Mouse (Mus musculus) gastrocnemius, postnatal 25 days (tissue): ENCODE results near the gene Irf2bp2. TPM values are rescaled to one million over a fixed set of nuclear protein-coding genes. Genes with fewer than 3 reads are reported as not detected.

Source experiments
- DNase-seq: peaks from one replicate; pipeline ENCODE4 v3.0.0; 2022
- long read RNA-seq, 2 experiments: library from polyadenylated mRNA; stranded (forward); transcript quantifications; one replicate each; pipeline ENCODE4 v2.0.0; 2021
- total RNA-seq, 2 experiments: library from RNA; stranded (reverse); gene quantifications; 1 replicate in 1 of 2; 2 replicates in 1 of 2; pipeline ENCODE4 v1.2.3; 2021

Gene Irf2bp2
- 10 to 100 TPM; 19.0 to 35.9 TPM for total RNA-seq
- long read RNA-seq, experiment 1, full-length matches to known transcripts = 10 of 30 reads
- long read RNA-seq, experiment 1, partial matches to known transcripts = 0 of 30 reads
- long read RNA-seq, experiment 1, other reads (novel, unspliced or antisense) = 20 of 30 reads
- long read RNA-seq, experiment 2, full-length matches to known transcripts = 13 of 25 reads
- long read RNA-seq, experiment 2, partial matches to known transcripts = 11 of 25 reads
- long read RNA-seq, experiment 2, other reads (novel, unspliced or antisense) = 1 of 25 reads

DNA sequence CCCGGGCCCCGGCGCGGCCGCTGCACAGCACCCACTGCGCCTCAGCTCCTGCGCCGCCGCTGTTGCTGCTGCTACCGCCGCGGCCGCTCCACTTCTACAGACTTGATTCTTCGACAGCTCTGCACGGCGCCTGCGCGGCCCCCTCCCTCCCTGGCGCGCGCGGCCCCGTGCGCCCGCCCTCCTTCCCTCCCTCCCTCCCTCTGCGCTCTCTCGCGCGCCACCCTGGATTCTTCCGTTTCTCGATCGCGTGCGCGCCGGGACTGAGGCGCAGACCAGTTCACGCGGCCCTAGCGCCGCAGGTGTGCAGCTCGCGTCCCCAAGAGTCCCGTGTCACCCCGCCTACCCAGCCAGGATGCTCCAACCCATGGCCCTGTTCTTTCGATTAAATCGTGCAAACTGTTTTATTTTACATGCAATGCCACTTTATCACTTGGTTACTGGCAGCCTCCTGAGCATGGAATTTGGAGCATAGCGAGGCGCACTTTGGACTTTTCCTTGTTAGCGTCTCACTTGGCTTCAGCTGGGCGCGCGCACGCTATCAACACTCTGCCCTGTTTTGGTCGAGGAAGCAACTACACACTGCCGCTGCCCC is at the start of gene Irf2bp2:
TSS of gene Irf2bp2 (minus strand) at position 98 of the 592 bp plus-strand sequence.
- DNase-seq = peak; percentile 92

DNA sequence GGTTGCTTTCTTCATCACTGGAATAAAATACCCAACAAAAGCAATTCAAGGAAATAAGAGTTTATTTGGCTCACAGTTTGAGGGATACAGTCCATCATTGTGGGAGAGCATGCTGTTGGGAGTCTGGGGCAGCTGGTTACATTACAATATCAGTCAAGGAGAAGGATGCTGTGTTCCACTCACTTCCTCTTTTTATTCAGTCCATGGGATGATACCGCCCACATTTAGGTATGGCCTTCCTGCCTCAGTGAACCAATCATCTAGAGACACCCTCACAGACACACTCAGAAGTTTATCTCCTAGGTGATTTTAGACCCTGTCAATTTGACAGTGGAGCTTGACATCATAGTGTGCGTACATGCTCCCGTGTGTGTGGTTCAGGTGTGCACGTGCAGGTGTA is 48.9 kb upstream of the Irf2bp2 start:
- DNase-seq = no peak

DNA sequence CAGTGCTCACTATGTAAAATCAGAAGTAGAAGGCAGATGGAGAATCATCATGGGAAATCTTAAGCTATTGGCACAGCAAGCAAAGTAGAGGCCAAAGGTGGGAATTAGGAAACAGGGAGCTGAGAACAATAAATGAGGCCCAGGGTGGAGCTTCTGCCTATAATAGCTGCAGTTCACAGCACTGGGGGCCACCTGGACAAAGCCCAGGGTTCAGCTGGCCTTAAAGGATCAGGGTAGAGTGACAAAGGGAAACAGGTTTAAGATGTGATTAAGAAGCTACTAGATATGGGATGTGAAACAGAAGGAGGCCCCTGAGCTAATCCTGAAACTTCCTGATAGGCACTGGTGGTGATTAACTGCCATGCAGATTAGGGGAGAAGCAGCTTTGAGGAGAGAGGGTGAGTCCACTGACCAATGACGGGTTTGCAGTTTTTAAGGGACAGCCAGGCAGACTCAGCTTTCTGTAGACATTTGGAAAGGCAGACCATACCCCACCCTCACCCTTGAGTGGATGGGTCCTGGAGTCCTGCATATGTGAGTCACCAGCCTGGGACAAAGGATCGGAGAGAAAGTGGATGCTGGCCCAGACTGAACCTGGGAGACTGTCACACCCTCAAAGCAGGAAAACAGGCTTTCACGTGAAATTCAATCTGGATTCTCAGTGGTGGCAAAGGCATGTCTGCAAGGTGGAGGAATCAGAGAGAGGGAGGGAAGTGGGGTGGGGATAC is 47.9 kb upstream of the Irf2bp2 start:
- no peak for DNase-seq

DNA sequence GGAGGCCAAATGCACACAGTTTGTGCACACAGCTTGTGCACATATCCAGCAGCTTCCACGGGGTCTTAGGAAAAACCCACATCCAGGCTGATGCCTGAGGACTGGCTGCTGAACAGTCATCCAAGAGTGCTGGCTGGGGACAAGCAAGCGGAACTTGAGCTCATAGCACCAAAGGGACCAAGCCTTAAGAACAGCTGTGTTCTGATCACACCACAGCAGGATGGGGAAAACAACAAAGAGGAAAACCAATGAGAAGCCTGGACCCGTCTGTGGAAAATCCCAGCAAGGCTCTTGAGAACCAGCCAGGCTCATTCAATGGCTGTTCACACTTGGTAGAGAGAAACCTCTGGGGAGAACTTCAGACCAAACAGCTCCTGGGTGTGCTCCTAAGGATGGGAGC is 45.4 kb upstream of the Irf2bp2 start:
- peak; percentile 79 for DNase-seq

DNA sequence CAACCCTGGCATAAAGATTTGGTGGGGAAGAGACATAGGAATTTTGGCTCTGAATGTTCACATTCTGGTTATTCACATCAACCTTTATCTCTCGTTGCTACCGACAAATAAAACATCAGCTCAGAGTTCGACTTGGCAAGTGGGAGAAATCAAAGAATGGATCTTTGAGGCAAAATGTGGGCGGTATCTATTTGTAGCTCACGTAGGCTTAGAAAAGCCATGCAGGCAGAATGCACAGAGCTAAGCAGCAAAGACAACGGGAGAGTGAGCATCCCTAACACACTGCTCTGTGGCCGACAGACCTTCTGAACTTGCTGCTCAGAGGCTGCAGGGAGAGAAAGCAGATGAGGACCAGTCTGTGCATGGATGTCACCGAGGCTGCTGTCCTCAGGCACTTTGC is 44.2 kb upstream of the Irf2bp2 start:
- DNase-seq = no peak

DNA sequence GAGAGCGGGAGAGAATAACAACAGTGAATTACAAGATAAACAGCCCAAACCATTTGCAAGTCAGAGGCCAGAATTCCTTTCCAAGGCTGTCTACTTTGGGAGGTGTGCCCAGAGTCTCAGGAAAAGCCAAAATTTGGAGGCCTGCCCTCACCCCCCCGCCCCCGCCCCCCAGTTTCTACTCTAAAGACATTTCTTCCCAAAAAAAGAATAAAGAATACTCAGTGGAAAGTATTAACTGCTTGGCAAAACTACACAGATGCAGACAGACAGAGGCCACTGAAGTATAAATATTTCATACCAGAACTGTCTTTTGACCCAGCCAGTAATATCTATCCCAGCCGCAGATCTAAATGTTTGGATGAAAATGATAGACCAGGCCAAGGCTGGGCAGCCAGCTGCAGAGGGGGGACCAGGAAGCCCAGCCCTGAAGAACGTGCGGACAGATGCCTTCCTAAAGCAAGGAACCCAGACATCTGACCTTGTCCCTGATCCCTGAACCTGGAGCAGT is 40.8 kb upstream of the Irf2bp2 start:
- DNase-seq = peak; percentile 56

DNA sequence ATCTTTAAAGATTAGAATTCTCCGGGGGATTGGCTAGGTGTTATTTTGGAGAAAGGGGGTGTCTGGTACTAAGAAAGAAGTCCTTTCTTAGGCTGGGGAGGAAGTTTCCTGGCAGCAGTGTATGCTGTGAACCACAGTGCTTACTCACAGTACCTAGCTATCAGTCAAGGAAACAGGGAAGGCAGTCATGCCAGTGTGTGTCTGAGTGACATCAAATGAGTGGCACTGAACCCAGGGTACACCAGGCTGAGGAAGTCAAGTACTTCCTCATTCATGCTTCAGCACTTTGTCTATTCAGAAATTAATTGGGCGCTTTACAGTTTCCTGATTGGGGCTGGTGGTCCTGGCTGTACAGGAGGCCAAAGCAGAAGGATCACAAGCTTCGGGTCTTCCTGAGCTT is 34.8 kb upstream of the Irf2bp2 start:
- DNase-seq = no peak

DNA sequence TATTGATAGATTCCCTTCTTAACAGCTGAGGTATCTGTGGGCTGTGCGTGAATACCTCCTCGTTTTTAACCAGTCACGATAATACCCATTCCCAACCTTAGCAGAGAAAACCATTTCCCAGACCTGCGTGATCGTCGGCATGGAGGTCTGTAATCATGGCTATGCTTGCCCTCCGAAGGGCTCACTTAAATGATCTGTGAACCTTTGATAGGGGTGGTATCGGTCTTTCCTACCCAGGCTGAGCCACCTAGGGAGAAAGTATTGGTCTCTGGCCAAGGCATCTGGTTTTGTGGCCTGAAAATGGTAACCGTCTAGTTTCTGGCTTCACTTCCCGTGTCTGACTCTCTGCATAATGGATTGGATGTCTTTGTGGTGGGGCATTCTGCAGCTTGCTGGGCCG is 32.6 kb upstream of the Irf2bp2 start:
- no peak for DNase-seq

DNA sequence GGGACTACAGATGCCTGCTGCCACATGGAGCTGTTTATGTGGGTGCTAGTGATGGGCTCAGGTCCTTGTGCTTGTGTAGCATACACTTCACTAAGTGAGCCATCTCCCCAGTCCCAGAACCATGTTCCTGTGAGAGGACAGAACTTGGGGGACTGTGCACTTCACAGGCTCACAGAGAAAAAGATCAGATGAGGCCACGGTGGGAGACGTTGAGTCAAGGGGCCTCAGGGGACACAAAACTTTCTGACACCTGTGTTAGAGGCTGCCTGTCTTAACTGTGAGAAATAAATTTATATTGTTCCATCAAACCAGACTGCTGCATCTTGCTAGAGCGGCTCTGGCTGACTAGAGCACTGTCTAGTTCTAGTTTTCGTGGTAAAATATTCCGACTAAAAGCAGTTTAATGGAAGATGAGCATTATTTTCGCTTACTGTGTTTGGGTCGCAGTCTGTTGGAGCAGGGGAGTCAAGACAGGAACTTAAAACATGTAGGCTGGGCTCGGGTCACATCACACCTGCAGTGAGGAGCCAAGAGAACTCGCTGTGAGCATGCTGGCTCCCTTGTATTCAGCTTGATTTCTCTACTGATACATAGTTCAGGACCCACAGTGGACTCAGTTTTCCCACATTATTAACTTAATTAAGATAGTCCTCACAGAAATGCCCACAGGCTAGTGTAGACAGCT is 28.5 kb upstream of the Irf2bp2 start:
- DNase-seq = no peak

DNA sequence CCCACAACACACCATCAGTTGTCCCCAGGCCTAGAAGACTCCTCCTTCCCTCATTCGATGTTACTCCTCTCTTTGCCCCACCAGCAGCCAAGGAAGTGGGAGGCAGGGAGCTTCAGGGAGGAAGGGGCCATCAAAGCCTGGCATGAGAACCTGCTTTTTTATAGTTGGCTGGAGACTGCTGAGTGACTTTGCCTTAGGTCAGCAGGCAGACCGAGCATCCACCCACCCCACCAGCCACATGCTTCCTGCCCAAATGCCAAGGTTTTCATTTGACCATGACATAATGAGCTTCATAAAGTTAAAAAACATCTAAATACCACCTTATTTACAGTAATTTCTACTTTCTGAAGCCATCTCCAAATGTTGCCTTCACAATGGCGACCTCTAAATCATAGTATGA is 26.9 kb upstream of the Irf2bp2 start:
- no peak for DNase-seq

DNA sequence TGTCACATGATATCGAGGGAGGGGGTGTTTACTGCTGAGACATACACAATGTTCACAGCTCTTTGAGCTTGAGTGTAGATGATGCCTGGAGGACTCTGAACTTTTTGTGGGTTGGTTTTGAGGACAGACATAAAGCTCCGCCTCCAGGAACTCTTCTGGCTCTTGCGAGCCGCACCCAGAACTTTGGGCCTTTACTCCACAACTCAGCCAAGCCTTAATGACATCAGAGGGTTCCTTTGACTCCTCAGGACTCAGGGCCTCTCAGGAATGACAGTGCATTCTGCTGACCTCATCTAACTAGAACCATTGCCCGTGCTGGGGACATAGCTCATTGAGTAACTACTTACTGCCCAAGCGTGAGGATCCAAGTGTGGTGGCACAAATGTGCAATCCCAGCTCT is 25.7 kb upstream of the Irf2bp2 start:
- no peak for DNase-seq

DNA sequence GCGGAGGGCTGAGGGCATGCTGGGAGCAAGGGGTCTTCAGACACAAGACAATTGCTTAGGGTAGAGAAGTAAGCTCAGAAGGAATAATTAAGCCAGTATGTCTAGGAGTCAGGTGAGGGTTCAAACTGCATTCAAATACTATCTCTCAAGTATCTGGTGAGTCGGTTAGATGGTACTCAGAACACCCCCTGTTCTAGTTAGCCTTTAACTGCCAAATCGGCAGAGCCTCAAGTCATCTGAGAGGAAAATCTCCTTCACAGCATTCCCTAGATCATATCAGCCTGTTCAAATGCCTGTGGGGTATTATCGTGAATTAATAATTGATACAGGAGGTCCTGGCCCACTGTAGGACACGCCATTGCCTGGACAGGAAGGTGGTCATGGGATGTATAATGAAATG is 23.9 kb upstream of the Irf2bp2 start:
- DNase-seq = no peak

DNA sequence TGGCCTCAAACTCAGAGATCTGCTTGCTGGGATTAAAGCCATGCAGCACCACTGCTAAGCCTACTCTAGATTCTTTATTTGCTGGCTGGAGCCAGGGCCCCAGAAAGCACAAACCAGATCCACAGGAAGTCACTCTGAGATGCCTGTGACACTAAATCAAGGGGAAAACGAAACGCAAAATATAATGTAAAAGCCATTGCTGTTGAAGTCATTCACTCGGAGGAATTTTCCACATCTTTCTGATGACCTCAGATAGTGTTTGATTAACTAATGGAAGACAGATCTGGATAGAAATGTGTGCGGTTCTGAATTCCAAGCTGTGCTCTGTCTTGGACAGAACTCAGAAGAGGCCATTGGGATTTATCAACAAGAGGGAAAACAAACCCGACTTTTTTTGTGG is 22.9 kb upstream of the Irf2bp2 start:
- DNase-seq = no peak

DNA sequence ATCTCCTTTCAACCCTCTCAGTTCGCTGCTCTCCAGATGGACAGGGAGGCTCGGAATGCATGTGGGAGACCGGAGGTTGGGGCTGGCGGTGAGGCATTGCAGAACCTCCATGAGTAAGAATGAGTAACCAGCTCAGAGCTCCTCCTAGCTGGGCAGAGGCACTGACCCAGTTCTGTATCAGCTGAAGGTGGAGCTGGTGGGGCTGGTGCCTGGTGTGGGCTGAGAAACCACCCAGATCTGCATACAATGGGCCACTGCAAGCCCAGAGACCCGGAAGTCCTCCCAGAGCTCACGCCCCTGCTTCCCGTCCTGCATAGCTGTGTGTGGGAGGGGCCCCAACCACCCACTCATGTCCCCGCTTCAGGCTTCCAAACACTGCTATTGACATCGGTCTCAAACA is 22.0 kb upstream of the Irf2bp2 start:
- peak; percentile 78 for DNase-seq

DNA sequence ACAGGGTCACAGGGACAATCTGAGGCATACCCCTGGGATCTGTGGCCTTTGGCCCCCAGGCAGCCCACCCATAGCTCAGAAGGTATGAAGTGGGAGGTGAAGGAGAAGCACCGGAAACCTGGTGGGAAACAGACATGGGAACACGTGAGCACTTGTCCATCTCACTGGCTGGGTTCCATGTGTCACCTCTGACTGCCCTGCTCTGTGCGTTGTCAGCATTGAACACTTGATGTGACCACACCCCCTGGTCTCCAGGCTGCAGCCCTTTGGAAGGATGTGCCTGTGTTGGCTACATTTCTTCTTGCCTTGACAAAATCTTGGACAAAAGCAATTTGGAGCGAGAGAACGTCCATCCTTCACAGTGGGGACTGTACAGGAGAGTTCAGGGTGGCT is 20.9 kb upstream of the Irf2bp2 start:
- DNase-seq = no peak

DNA sequence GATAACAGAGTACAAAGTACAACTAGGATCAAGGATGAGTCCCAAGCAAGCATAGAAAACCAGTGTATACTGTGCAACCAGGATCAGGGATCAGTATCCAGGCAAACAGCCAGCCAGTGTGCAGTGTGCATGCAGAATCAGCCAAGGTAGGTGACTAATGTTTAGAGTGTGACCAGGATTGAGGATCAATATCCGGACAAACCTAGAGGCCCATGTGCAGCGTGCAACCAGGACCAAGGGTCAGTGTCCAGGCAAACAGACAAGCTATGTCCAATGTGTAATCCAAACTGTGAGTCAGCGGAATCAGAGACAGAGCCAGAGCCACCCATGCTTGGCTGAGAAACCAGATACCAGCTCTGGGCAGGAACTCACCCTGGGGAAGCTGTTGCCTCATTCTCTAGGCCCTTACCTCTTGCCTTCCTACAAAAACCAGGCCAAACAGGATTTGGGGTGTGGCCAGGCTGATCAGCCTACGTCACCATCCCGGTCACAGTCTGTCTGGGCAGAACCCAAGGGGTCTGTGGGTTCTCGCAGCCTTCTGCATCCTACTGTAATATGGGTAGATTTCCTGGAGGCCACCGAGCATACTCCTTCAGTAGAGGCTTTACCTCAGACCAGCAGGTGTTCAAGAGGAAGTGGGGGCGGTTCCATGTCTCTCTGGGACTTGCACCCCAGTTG is 20.4 kb upstream of the Irf2bp2 start:
- DNase-seq = peak; percentile 82

DNA sequence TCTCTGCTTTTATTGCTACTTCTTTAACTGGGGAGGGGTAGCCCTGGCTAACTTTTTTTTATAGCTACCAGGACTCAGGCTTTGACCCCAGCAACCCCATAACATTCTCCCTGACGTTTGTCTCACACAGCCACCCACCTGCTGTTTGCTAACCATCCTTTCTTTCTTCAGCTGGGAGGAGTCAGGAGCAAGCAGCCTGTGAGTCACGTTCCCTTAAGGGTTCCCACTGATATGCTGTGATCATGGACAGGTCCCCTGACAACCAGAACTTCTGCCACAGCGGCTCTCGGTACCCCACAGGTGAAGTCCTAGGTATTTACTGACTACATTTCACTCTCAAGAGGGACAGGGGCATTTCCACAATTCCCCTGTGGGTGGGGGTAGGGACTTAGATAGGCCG is 19.4 kb upstream of the Irf2bp2 start:
- no peak for DNase-seq

DNA sequence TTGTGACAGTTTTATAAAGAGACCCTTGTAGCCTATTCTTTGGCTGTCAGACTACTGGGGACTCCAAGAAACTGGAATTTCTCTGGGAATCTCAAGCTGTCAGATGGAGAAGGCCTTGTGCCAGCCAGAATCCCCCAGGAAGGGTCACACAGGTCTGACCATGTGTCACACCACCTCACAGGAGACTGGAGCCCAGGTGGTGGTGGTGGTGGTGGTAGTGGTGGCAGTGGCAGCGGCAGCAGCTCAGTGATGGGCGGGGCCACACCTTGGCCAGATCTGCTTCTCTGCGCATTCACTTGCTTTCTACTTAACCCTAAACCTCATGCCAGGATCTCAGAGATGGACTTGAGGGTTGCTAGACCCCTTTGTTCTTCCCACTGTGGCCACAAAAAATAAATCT is 19.0 kb upstream of the Irf2bp2 start:
- no peak for DNase-seq

DNA sequence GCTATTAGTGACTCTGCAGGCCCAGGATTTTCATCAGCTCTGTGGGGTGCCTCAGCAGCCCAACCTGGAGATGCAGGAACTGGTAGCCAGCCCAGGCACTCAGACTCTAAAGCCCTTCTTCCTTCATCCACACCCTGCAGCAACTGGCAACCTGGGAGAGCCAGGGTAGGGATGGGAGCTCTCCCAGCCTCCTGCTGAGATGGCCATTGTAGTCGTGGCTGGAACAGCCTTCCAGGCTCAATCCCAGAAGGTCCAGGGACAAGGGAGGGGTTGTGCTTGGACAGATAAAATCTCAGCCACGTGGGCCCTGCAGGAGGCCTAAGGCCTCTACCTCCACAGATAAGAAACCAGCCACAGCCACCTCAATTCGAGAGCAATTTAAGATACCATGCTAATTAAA is 16.9 kb upstream of the Irf2bp2 start:
- DNase-seq = no peak

DNA sequence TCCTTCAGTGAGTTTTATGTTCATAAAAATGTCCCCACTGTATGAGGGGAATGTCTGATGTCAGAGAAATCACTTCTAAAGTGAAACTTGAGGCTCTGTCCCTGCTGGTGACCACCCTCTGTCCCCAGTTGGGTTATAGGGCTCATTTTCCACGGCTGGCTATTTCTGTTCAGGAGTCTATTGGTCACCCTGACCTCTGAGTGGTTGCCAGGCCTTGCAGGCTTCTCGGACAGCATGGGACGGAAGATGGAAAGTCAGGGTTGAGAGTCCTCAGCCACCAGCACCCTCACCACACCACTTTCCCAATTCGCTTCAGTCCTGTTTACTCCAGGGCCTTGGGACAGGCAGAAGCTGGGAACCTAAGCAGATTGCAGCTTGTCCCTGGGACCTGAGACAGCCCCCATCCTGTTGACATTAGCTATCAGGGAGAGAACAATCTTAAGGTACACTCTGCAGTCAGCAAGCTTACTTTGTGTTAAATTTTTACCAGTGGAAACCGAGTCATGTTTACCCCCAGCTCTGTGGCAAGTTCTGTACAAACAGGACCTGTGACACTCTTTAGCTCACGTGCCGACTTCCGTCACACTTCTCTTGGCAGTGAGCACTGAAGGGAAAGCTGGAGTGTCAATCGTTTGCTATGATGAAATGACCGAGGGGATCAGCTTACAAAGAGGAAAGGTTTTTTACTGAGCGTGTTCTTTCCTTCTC is 15.9 kb upstream of the Irf2bp2 start:
- no peak for DNase-seq

DNA sequence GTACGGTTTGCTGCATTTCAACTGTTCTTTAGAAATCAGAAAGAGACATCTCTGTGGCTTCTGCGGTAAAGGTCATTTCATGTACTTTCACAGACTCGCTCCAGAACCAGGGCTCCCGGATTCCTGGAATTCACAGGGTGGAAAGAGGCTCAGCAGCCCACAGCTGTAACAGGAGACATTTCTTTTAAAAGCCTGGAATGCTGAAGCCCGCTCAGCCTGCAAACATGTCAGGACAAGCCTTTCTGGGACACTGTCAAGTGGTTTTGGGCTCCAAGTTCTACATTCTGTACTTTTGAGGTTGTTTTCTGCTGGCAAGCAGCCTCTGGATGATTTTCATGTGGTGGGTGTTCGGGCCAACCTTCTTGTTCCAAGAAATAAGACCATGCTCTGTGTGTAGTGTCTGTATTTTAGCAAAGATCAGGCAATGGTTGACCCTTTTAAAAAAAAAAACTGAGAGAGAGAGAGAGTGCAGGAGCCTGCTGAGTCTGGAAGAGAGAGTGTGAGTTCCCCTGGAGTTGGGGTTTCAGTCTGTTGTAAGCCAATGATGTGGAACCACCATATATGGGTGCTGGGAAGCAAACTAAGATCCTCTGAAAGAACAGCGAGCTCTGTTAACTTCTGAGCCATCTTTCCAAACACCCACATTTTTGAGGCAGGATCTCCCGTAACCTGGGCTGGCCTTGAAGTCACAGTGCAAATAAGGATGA is 9.6 kb upstream of the Irf2bp2 start:
- DNase-seq = peak; percentile 72
